Mouse (Mus musculus) ZHBTc4 (cell line): ENCODE data around the gene Trib2.

Experiments
- DNase-seq: peaks from one replicate; pipeline ENCODE4 v3.0.0-alpha.2; 2011; ENCODE audit warnings: low read depth, low spot score

Gene Trib2

GRCm38 (mm10) chr12:15816740-15817178 lies at the start of gene Trib2:
Gene Trib2 (minus strand): TSS chr12:15816922.
- DNase-seq = peak; percentile 95

- DNase-seq = no peak
These were observed 41.3 kb upstream of the Trib2 start for GRCm38 (mm10) chr12:15858005-15858404.

GRCm38 (mm10) chr12:15855891-15856290 lies 39.2 kb upstream of the Trib2 start:
- DNase-seq = no peak

- DNase-seq = peak; percentile 72
These were observed 36.1 kb upstream of the Trib2 start for GRCm38 (mm10) chr12:15852781-15853180.

- DNase-seq = no peak
These were observed 35.3 kb upstream of the Trib2 start for GRCm38 (mm10) chr12:15852031-15852430.

- no peak for DNase-seq
These were observed 33.7 kb upstream of the Trib2 start for GRCm38 (mm10) chr12:15850441-15850895.

- DNase-seq = no peak
These were observed 33.2 kb upstream of the Trib2 start for GRCm38 (mm10) chr12:15849861-15850294.

GRCm38 (mm10) chr12:15848391-15848790 lies 31.7 kb upstream of the Trib2 start:
- no peak for DNase-seq

- no peak for DNase-seq
These were observed 28.0 kb upstream of the Trib2 start for GRCm38 (mm10) chr12:15844701-15845100.

GRCm38 (mm10) chr12:15840864-15841557 lies 24.3 kb upstream of the Trib2 start:
- no peak for DNase-seq

GRCm38 (mm10) chr12:15838201-15838600 lies 21.5 kb upstream of the Trib2 start:
- no peak for DNase-seq

GRCm38 (mm10) chr12:15837566-15837965 lies 20.8 kb upstream of the Trib2 start:
- no peak for DNase-seq

- DNase-seq = no peak
These were observed 15.9 kb upstream of the Trib2 start for GRCm38 (mm10) chr12:15832674-15833052.

GRCm38 (mm10) chr12:15831941-15832673 lies 15.4 kb upstream of the Trib2 start:
- DNase-seq = no peak

GRCm38 (mm10) chr12:15830750-15831149 lies 14.0 kb upstream of the Trib2 start:
- DNase-seq = no peak

GRCm38 (mm10) chr12:15828815-15829398 lies 12.2 kb upstream of the Trib2 start:
- no peak for DNase-seq

GRCm38 (mm10) chr12:15821019-15821418 lies 4.3 kb upstream of the Trib2 start:
- DNase-seq = no peak

GRCm38 (mm10) chr12:15817365-15817764 lies 643 bp upstream of the Trib2 start:
- no peak for DNase-seq

- DNase-seq = peak; percentile 64
These were observed 492 bp downstream of the Trib2 start for GRCm38 (mm10) chr12:15816254-15816605.

GRCm38 (mm10) chr12:15815576-15816253 lies 1.0 kb downstream of the Trib2 start:
- peak; percentile 73 for DNase-seq

GRCm38 (mm10) chr12:15815170-15815575 lies 1.5 kb downstream of the Trib2 start:
- peak; percentile 62 for DNase-seq
